Mouse (Mus musculus) left cerebral cortex, adult 2 months (tissue): Measurements from ENCODE around the gene Abr. TPM values are rescaled to one million over a fixed set of nuclear protein-coding genes. Genes with fewer than 3 reads are reported as not detected.

Experiments
- DNase-seq, 2 experiments: peaks; one replicate each; pipeline ENCODE4 v3.0.0; 2021 to 2022; ENCODE audit warnings: low spot score in 2 of 2, mixed read lengths in 1 of 2; ENCODE audit errors: extremely low spot score in 1 of 2
- H3K27ac ChIP-seq: fragments of 200-600 bp; 2 replicates; pipeline ENCODE4 v1.8.1; 2022
- H3K4me3 ChIP-seq: fragments of 200-600 bp; 2 replicates; pipeline ENCODE4 v1.8.1; 2022
- CTCF ChIP-seq: fragments of 200-600 bp; IDR thresholded peaks from 2 replicates; pipeline ENCODE4 v1.8.1; 2022; ENCODE audit warnings: antibody characterized with exemption, mild to moderate bottlenecking, moderate library complexity
- intact Hi-C: fragments of 180-260 bp; cut with DNase I; formaldehyde crosslinking; loops from one replicate; pipeline ENCODE4 v1.15.1; 2025
- total RNA-seq, 2 experiments: library from RNA; stranded (reverse); gene quantifications; 2 replicates each; pipeline ENCODE4 v1.2.3; 2021

Gene Abr
- total RNA-seq, 2 experiments from 2014 or later = 436 to 450 TPM

- Histone ChIP-seq H3K27ac (peak overlapping the region; percentile 96), H3K4me3 (peak overlapping the region; percentile 45)
- TF ChIP-seq CTCF = no peak
- peak; percentile 73 to 74 for DNase-seq
- intact Hi-C loops = loop anchor here (1.0 kb wide), 1 partner anchor 61 kb away; no protein-coding TSS in a partner anchor
Measured at GRCm38 (mm10) chr11:76508831-76509595, 113.1 kb downstream of the Abr start.

GRCm38 (mm10) chr11:76508125-76508524 lies 114.0 kb downstream of the Abr start:
- Histone ChIP-seq H3K27ac (peak overlapping the region; percentile 96), H3K4me3 (peak overlapping the region; percentile 45)
- intact Hi-C loops = no loop called here
- no peak for TF ChIP-seq CTCF
- no peak for DNase-seq

- peak overlapping the region; percentile 45 for H3K4me3 ChIP-seq
- peak overlapping the region; percentile 96 for H3K27ac ChIP-seq
- intact Hi-C loops = loop anchor here (1.0 kb wide), 1 partner anchor 139 kb away; no protein-coding TSS in a partner anchor
- DNase-seq = peak; percentile 69 to 73
- TF ChIP-seq CTCF = no peak
Measured at GRCm38 (mm10) chr11:76507302-76508124, 114.6 kb downstream of the Abr start.

- peak overlapping the region; percentile 45 for H3K4me3 ChIP-seq
- H3K27ac ChIP-seq = peak overlapping the region; percentile 96
- peak in 1 of 2 experiments; percentile 70 for DNase-seq
- intact Hi-C loops = loop anchor here (1.0 kb wide), 1 partner anchor 140 kb away; no protein-coding TSS in a partner anchor
- TF ChIP-seq CTCF = peak; percentile 73
Measured at GRCm38 (mm10) chr11:76506514-76507228, 115.4 kb downstream of the Abr start.

- no peak overlapping the region for H3K4me3 ChIP-seq
Measured at GRCm38 (mm10) chr11:76505106-76505505, 117.0 kb downstream of the Abr start.

GRCm38 (mm10) chr11:76504058-76504457 lies 118.1 kb downstream of the Abr start:
- DNase-seq = no peak
- intact Hi-C loops = no loop called here
- Histone ChIP-seq H3K4me3 (no peak overlapping the region), H3K27ac (no peak overlapping the region)
- TF ChIP-seq CTCF = no peak

More at GRCm38 (mm10) chr11:76505106-76505505, 117.0 kb downstream of the Abr start:
- TF ChIP-seq CTCF = no peak
- H3K27ac ChIP-seq = no peak overlapping the region
- intact Hi-C loops = no loop called here
- no peak for DNase-seq

GRCm38 (mm10) chr11:76499987-76500386 lies 122.1 kb downstream of the Abr start:
- no peak for DNase-seq
- TF ChIP-seq CTCF = no peak
- intact Hi-C loops = no loop called here
- Histone ChIP-seq H3K4me3 (no peak overlapping the region), H3K27ac (no peak overlapping the region)

- intact Hi-C loops = no loop called here
- Histone ChIP-seq H3K27ac (no peak overlapping the region), H3K4me3 (no peak overlapping the region)
- no peak for DNase-seq
- no peak for TF ChIP-seq CTCF
Measured at GRCm38 (mm10) chr11:76499564-76499963, 122.5 kb downstream of the Abr start.

GRCm38 (mm10) chr11:76497769-76498152 lies 124.4 kb downstream of the Abr start:
- Histone ChIP-seq H3K27ac (peak overlapping the region; percentile 50), H3K4me3 (no peak overlapping the region)
- TF ChIP-seq CTCF = no peak
- DNase-seq = no peak
- intact Hi-C loops = no loop called here

GRCm38 (mm10) chr11:76497066-76497768 lies 124.9 kb downstream of the Abr start:
- peak overlapping the region; percentile 50 for H3K27ac ChIP-seq
- no peak overlapping the region for H3K4me3 ChIP-seq
- no peak for TF ChIP-seq CTCF
- intact Hi-C loops = no loop called here
- DNase-seq = no peak
